Mouse (Mus musculus) liver, embryonic 16.5 days (tissue): ENCODE results near the gene Fam178b. TPM values are rescaled to one million over a fixed set of nuclear protein-coding genes. Genes with fewer than 3 reads are reported as not detected.

Source experiments
- microRNA-seq: library from miRNA; unstranded; fragments of <30 nt; microRNA quantifications from one replicate; pipeline ENCODE4, GENCODE M21; 2016
- polyA plus RNA-seq: library from polyadenylated mRNA; unstranded; fragments of >200 nt; fragmentation: Nextera tagmentation; extraction: Ambion mirVana; gene quantifications from 2 replicates; pipeline ENCODE4 v1.2.1, GENCODE M21; 2015

The Fam178b gene
- polyA plus RNA-seq, 1 experiment from 2014 or later = 0.14 TPM

Small RNA genes within 50 kb of the gene (microRNA-seq; reads per million reads assigned to microRNA genes)
- gene Gm24133 = not detected

Other genes with a start within 250 kb of the Fam178b start
- 12.0 and 13.0 TPM in 2 replicates for gene Lman2l, start 237.9 kb downstream of the Fam178b start, polyA plus RNA-seq
- gene Cnnm4, start 211.6 kb downstream of the Fam178b start, polyA plus RNA-seq = 2.5 and 2.7 TPM in 2 replicates
- 0.91 and 1.1 TPM in 2 replicates for gene Cnnm3, start 171.3 kb downstream of the Fam178b start, polyA plus RNA-seq
- 3.2 and 4.3 TPM in 2 replicates for gene Ankrd23, start 146.3 kb downstream of the Fam178b start, polyA plus RNA-seq
- not detected in 2 replicates for gene Gm42417, start 143.8 kb downstream of the Fam178b start, polyA plus RNA-seq
- 5.4 and 6.7 TPM in 2 replicates for gene Ankrd39, start 135.7 kb downstream of the Fam178b start, polyA plus RNA-seq
- gene Sema4c, start 124.8 kb downstream of the Fam178b start, polyA plus RNA-seq = 1.5 and 2.0 TPM in 2 replicates
- 371 and 385 TPM in 2 replicates for gene Cox5b, start 8.3 kb upstream of the Fam178b start, polyA plus RNA-seq
- not detected in 2 replicates for gene 4933424G06Rik, start 27.0 kb upstream of the Fam178b start, polyA plus RNA-seq
- 25.4 and 26.0 TPM in 2 replicates for gene Actr1b, start 31.2 kb upstream of the Fam178b start, polyA plus RNA-seq
- 0.19 TPM in 2 replicates for gene Zap70, start 78.6 kb upstream of the Fam178b start, polyA plus RNA-seq